Mouse (Mus musculus) frontal cortex, postnatal 25 days (tissue): ENCODE data around the gene Scly.

Experiments
- DNase-seq, 2 experiments: peaks; one replicate each; pipeline ENCODE4 v3.0.0; 2022; ENCODE audit warnings: low spot score in 2 of 2

Scly gene

GRCm38 (mm10) chr1:91362113-91362512 lies 64.0 kb downstream of the Scly start:
- no peak for DNase-seq

DNA sequence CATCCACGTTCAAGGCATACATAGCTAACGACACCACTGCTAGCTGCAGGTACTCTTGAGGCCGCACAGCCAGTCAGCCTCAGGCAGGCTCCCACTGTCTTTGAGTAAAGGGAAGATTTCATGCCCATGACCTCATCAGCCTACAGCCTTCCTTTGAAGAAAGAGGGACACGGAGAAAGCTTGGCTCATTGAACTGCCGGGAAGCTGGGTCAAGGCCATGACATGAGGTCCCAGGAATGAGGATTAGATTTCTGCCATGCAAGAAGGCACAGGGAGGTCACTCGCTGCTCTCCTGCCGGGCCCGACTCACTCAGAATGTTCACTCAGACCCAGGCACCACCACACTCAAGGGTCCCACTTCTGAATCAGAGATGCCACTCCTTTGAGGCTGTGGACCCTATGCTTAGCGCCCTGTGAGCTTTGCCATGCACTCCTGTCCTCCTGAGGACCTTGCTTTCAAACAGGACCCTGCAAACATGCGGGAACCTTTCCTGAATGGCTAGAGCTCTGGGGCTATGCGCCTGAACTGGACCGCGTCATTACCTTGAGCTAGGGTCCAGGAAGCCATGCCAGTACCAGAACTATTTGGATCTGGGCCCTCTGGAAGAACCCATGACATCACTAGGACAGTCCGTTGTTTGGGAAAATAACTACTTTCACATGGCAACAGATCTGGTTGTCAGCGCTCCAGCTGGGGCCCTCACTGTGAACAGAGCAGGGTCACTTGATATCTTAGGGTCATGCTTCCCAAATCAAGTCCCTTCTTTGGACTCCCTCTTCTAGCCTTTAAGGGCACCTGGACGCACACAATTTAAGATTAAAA lies 66.9 kb downstream of the Scly start:
- no peak for DNase-seq

- DNase-seq = no peak
Observed at GRCm38 (mm10) chr1:91365816-91366214, 67.7 kb downstream of the Scly start.

GRCm38 (mm10) chr1:91366215-91367108 lies 68.3 kb downstream of the Scly start, which contains the start of gene Erfe:
Erfe (plus strand) TSS chr1:91366430.
- DNase-seq = no peak

DNA sequence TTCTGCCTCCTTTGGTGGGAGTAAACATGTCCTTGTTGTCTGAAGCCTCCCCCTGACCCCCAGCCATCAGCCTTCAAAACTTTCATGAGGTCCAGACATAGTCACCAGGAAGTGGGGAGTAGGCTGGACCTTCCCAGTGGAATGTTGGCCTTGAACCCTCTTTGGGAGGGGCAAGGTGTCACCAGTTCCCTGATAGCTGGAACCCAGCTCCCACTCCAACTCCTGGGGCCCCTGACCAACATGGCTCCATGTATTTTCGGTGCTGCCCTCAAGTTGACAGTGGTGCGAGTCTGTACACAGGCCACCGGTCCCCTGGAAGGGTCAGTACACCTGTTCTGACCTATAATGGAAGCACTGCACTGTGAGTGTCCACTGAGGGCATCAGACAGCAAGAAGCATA lies 69.2 kb downstream of the Scly start:
- DNase-seq = no peak

DNA sequence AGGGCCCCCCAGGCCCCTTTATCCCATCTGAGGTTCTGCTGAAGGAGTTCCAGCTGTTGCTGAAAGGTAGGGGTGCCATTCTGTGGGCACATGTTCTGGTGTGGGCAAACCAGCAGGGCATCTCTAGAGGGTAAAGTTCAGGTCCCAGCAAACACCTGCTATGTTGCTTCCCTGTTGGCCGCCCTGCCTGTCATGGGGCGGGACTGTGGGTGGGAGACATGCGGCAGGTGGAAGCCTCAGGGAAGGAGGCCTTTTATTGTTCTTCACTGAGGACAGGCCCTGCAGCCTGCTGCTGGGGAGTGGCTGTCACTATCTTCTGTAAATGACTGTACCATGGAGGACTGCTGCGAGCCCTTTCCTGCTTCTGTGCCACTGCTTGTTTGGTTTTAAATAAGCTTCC lies 71.3 kb downstream of the Scly start:
- no peak for DNase-seq

- no peak for DNase-seq
Observed at GRCm38 (mm10) chr1:91370055-91370454, 71.9 kb downstream of the Scly start.
